Mouse (Mus musculus) midbrain, embryonic 14.5 days (tissue): ENCODE measurements around the gene Paqr9. TPM values are rescaled to one million over a fixed set of nuclear protein-coding genes. Genes with fewer than 3 reads are reported as not detected.

Experiments
- ATAC-seq: fragments of 200-750 bp; cut with Nextera tagmentation; 2 replicates; pipeline ENCODE4 v1.8.0; 2017; ENCODE audit warnings: moderate number of reproducible peaks, moderate library complexity; ENCODE audit not compliant: low FRiP score, low TSS enrichment
- DNase-seq: peaks from one replicate; pipeline ENCODE4 v3.0.0-alpha.2; 2015
- H3K27ac ChIP-seq: fragments of 300-500 bp; sonication (generic); replicated peaks from 2 replicates; pipeline ENCODE4 v1.5.1; 2014; ENCODE audit warnings: mild to moderate bottlenecking, low read depth, low read length, moderate library complexity
- H3K27me3 ChIP-seq: fragments of 300-500 bp; sonication (generic); 2 replicates; pipeline ENCODE4 v1.6.1; 2014; ENCODE audit warnings: low read length, control low read depth, mixed read lengths; ENCODE audit not compliant: control insufficient read depth, insufficient read depth
- H3K36me3 ChIP-seq: fragments of 300-500 bp; sonication (generic); 2 replicates; pipeline ENCODE4 v1.6.1; 2014; ENCODE audit warnings: low read length, control low read depth; ENCODE audit not compliant: control insufficient read depth, insufficient read depth
- H3K4me1 ChIP-seq: fragments of 300-500 bp; sonication (generic); 2 replicates; pipeline ENCODE4 v1.6.1; 2014; ENCODE audit warnings: mild to moderate bottlenecking, antibody characterized with exemption, low read length, control low read depth; ENCODE audit not compliant: control insufficient read depth, insufficient read depth
- H3K4me2 ChIP-seq: fragments of 300-500 bp; sonication (generic); 2 replicates; pipeline ENCODE4 v1.6.1; 2014; ENCODE audit warnings: mild to moderate bottlenecking, low read length, moderate library complexity
- H3K4me3 ChIP-seq: fragments of 300-500 bp; sonication (generic); replicated peaks from 2 replicates; pipeline ENCODE4 v1.5.1; 2014; ENCODE audit warnings: low read depth, low read length
- H3K9ac ChIP-seq: fragments of 300-500 bp; sonication (generic); replicated peaks from 2 replicates; pipeline ENCODE4 v1.6.1; 2014; ENCODE audit warnings: mild to moderate bottlenecking, low read length, moderate library complexity
- H3K9me3 ChIP-seq: fragments of 300-500 bp; sonication (generic); 2 replicates; pipeline ENCODE4 v1.6.1; 2016; ENCODE audit warnings: low read length, control low read depth, mixed read lengths; ENCODE audit not compliant: control insufficient read depth
- WGBS: fragments of 180-500 bp; shearing (Covaris S2); extraction: QIAGEN DNeasy Blood & Tissue Kit; methylation state at CpG from one replicate; pipeline ENCODE4 v1.1.7; 2014; 5-methylcytosine and 5-hydroxymethylcytosine counted together
- polyA plus RNA-seq: library from polyadenylated mRNA; unstranded; fragments of >200 nt; fragmentation: Nextera tagmentation; extraction: Ambion mirVana; gene quantifications from 2 replicates; pipeline ENCODE4 v1.2.1, GENCODE M21; 2014

The Paqr9 gene
- polyA plus RNA-seq, 1 experiment from 2014 or later = 4.7 TPM

- Histone ChIP-seq H3K9ac (no peak overlapping the region), H3K27me3 (no peaks in the 10 kb centered on the region), H3K4me2 (no peak overlapping the region), H3K9me3 (no peaks in the 10 kb centered on the region), H3K36me3 (no peaks in the 10 kb centered on the region), H3K27ac (no peak overlapping the region), H3K4me3 (no peak overlapping the region), H3K4me1 (no peaks in the 10 kb centered on the region)
- DNase-seq = no peak
- WGBS = 89% methylated on average over 4 of the region's 4 CpGs
- ATAC-seq = no peak
Measured at GRCm38 (mm10) chr9:95599399-95599798, 39.9 kb downstream of the Paqr9 start.

- WGBS = 80% methylated on average over 3 of the region's 3 CpGs
- no peak overlapping the region for H3K4me3 ChIP-seq
- H3K27ac ChIP-seq = no peak overlapping the region
- no peak overlapping the region for H3K9ac ChIP-seq
- no peak for DNase-seq
- no peaks in the 10 kb centered on the region for H3K4me1 ChIP-seq
- no peak for ATAC-seq
- no peaks in the 10 kb centered on the region for H3K27me3 ChIP-seq
- no peak overlapping the region for H3K4me2 ChIP-seq
- H3K9me3 ChIP-seq = no peaks in the 10 kb centered on the region
- no peaks in the 10 kb centered on the region for H3K36me3 ChIP-seq
Measured at GRCm38 (mm10) chr9:95602849-95603248, 43.4 kb downstream of the Paqr9 start.

- Histone ChIP-seq H3K4me2 (no peak overlapping the region), H3K27me3 (no peaks in the 10 kb centered on the region), H3K9ac (no peak overlapping the region), H3K27ac (no peak overlapping the region), H3K4me1 (no peaks in the 10 kb centered on the region), H3K36me3 (no peaks in the 10 kb centered on the region), H3K4me3 (no peak overlapping the region), H3K9me3 (no peaks in the 10 kb centered on the region)
- WGBS = 80% methylated on average over 9 of the region's 9 CpGs
- DNase-seq (no peak), ATAC-seq (no peak)
Measured at GRCm38 (mm10) chr9:95603316-95603715, 43.9 kb downstream of the Paqr9 start.

GRCm38 (mm10) chr9:95607196-95607595 is 47.7 kb downstream of the Paqr9 start:
- Histone ChIP-seq H3K4me2 (no peak overlapping the region), H3K36me3 (no peaks in the 10 kb centered on the region), H3K9ac (no peak overlapping the region), H3K4me3 (no peak overlapping the region), H3K27me3 (no peaks in the 10 kb centered on the region), H3K27ac (no peak overlapping the region), H3K9me3 (no peaks in the 10 kb centered on the region), H3K4me1 (no peaks in the 10 kb centered on the region)
- ATAC-seq (no peak), DNase-seq (no peak)
- WGBS = 70% methylated on average over 5 of the region's 5 CpGs

GRCm38 (mm10) chr9:95612246-95612768 is 52.9 kb downstream of the Paqr9 start:
- no peak overlapping the region for H3K9ac ChIP-seq
- WGBS = 85% methylated on average over 8 of the region's 8 CpGs
- H3K27ac ChIP-seq = no peak overlapping the region
- H3K4me1 ChIP-seq = no peaks in the 10 kb centered on the region
- H3K27me3 ChIP-seq = no peaks in the 10 kb centered on the region
- H3K36me3 ChIP-seq = no peaks in the 10 kb centered on the region
- DNase-seq (no peak), ATAC-seq (no peak)
- no peak overlapping the region for H3K4me3 ChIP-seq
- H3K4me2 ChIP-seq = no peak overlapping the region
- H3K9me3 ChIP-seq = no peaks in the 10 kb centered on the region

GRCm38 (mm10) chr9:95613426-95614127 is 54.1 kb downstream of the Paqr9 start:
- H3K9ac ChIP-seq = no peak overlapping the region
- 4% methylated on average over 9 of the region's 9 CpGs for WGBS
- 0 out of 2 replicates have a peak overlapping the region, but pooled peaks have one; percentile 18 for H3K4me3 ChIP-seq
- H3K4me1 ChIP-seq = no peaks in the 10 kb centered on the region
- H3K9me3 ChIP-seq = no peaks in the 10 kb centered on the region
- ATAC-seq = peak; percentile 37; the same call in 1 of the 2 replicates
- H3K27me3 ChIP-seq = no peaks in the 10 kb centered on the region
- DNase-seq = peak; percentile 65
- peak overlapping the region; percentile 48 for H3K4me2 ChIP-seq
- H3K36me3 ChIP-seq = no peaks in the 10 kb centered on the region
- no peak overlapping the region; the same call in 1 of the 2 replicates for H3K27ac ChIP-seq

GRCm38 (mm10) chr9:95614861-95615615 is 55.6 kb downstream of the Paqr9 start:
- H3K36me3 ChIP-seq = no peaks in the 10 kb centered on the region

GRCm38 (mm10) chr9:95615961-95616360 is 56.5 kb downstream of the Paqr9 start:
- H3K9ac ChIP-seq = no peak overlapping the region
- no peak overlapping the region for H3K4me3 ChIP-seq
- no peaks in the 10 kb centered on the region for H3K4me1 ChIP-seq
- 81% methylated on average over 3 of the region's 3 CpGs for WGBS
- no peaks in the 10 kb centered on the region for H3K27me3 ChIP-seq
- no peaks in the 10 kb centered on the region for H3K36me3 ChIP-seq
- no peak overlapping the region for H3K4me2 ChIP-seq
- no peak overlapping the region for H3K27ac ChIP-seq
- ATAC-seq (no peak), DNase-seq (no peak)
- H3K9me3 ChIP-seq = no peaks in the 10 kb centered on the region

More at GRCm38 (mm10) chr9:95614861-95615615, 55.6 kb downstream of the Paqr9 start:
- WGBS = 82% methylated on average over 14 of the region's 14 CpGs
- H3K27me3 ChIP-seq = no peaks in the 10 kb centered on the region
- H3K4me2 ChIP-seq = no peak overlapping the region
- DNase-seq = no peak
- H3K4me1 ChIP-seq = no peaks in the 10 kb centered on the region
- H3K9me3 ChIP-seq = no peaks in the 10 kb centered on the region
- no peak overlapping the region for H3K27ac ChIP-seq
- H3K9ac ChIP-seq = no peak overlapping the region
- H3K4me3 ChIP-seq = no peak overlapping the region
- no peak for ATAC-seq
